Comparison of ENCODE assay signal across 8 mouse cellular contexts in the genomic region with DNA sequence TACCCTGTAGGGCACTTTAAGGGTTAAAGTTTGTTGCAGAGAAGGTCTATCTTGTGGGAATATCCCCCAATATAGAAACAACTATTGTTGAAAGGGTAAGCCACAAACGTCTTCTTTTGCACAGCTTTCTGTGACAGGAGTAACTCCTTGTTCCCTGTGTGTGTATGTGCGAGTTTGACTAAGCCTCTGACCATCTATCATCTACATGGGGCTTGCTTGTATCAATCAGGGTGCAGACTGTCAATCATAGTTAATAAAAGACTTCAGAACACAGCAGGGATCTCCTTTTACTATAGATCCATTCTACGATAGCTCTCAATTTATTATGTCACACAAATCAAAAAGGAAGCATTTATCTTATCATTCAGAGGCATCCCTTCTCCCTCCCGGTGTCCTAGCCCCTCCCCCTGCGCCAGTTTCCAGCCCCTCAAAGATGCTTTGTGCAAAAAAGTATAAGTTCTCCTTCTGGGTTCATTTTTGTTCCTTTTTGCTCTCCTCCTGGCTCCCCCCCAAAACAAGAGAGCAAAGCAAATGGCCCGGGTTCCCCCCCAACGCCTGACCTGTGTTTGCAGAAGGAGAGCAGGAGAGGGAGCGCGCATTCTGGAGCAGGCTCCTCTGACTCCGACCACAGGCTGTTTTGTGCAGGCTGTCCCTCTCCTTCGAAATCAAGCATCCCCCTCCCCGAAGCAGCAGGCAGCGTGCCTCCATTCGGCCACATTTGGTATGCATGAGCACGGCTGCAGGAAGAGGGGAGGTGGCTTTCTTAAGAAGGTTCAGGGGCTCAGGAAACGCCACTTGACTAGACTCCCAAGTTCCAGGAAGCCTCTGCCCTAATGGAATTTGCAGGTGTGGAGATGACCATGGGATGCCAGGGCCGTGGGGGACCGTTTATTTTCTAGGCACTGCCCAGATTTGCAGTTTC.
DNase-seq lines count a peak whose midpoint lies in the region; ATAC-seq lines count a peak whose summit lies in the region.

No protein-coding gene starts in this region.

- H3K4me2 ChIP-seq in forebrain, embryonic 11.5 days (ENCODE audit: low read depth, low read length, severe bottlenecking) = peak overlapping the region; percentile 70
- H3K4me2 ChIP-seq in hindbrain, embryonic 16.5 days (ENCODE audit: low read length) = peak overlapping the region; percentile 83
- peak overlapping the region; percentile 82 for H3K4me2 ChIP-seq in neural tube, embryonic 12.5 days (replicated peaks)

- no peaks in the 10 kb centered on the region for H3K9me3 ChIP-seq in forebrain, embryonic 11.5 days (ENCODE audit: control insufficient read depth, low read length)
- H3K9me3 ChIP-seq in hindbrain, embryonic 16.5 days (ENCODE audit: control insufficient read depth, low read length) = no peaks in the 10 kb centered on the region
- H3K9me3 ChIP-seq in neural tube, embryonic 12.5 days = no peaks in the 10 kb centered on the region

- peak overlapping the region; percentile 32 for H3K9ac ChIP-seq in forebrain, embryonic 11.5 days (ENCODE audit: low read length)
- H3K9ac ChIP-seq in hindbrain, embryonic 16.5 days (ENCODE audit: low read depth, low read length) = peak overlapping the region; percentile 68
- peak overlapping the region; percentile 44 for H3K9ac ChIP-seq in neural tube, embryonic 12.5 days

- H3K36me3 ChIP-seq in forebrain, embryonic 11.5 days (ENCODE audit: control insufficient read depth, insufficient read depth, low read length) = no peaks in the 10 kb centered on the region
- H3K36me3 ChIP-seq in hindbrain, embryonic 16.5 days (ENCODE audit: control insufficient read depth, insufficient read depth, low read length) = no peaks in the 10 kb centered on the region
- no peaks in the 10 kb centered on the region for H3K36me3 ChIP-seq in neural tube, embryonic 12.5 days

- H3K27ac ChIP-seq in forebrain, embryonic 11.5 days (ENCODE audit: low read depth, low read length) = no peak overlapping the region
- peak overlapping the region; percentile 82 for H3K27ac ChIP-seq in hindbrain, embryonic 16.5 days (ENCODE audit: low read depth, low read length)
- no peak overlapping the region for H3K27ac ChIP-seq in neural tube, embryonic 12.5 days

- peak; percentile 74 for ATAC-seq in forebrain, embryonic 11.5 days (replicated peaks; ENCODE audit: low FRiP score)
- peak; percentile 72 for ATAC-seq in hindbrain, embryonic 16.5 days
- ATAC-seq in neural tube, embryonic 12.5 days (ENCODE audit: low FRiP score, low read depth) = peak; percentile 82

- peak overlapping the region; percentile 31 for H3K4me3 ChIP-seq in forebrain, embryonic 11.5 days (ENCODE audit: low read depth, low read length)
- H3K4me3 ChIP-seq in hindbrain, embryonic 16.5 days (ENCODE audit: low read length) = peak overlapping the region; percentile 61
- peak overlapping the region; percentile 36 for H3K4me3 ChIP-seq in neural tube, embryonic 12.5 days

- H3K4me1 ChIP-seq in forebrain, embryonic 11.5 days (replicated peaks; ENCODE audit: control insufficient read depth, insufficient read depth, low read length) = peaks cover 2% of the 10 kb centered on the region; the same call in 1 of the 2 replicates
- H3K4me1 ChIP-seq in hindbrain, embryonic 16.5 days (ENCODE audit: control insufficient read depth, insufficient read depth, low read depth, low read length) = peaks cover 5% of the 10 kb centered on the region
- peaks cover 15% of the 10 kb centered on the region; the same call in 1 of the 2 replicates for H3K4me1 ChIP-seq in neural tube, embryonic 12.5 days

- no peaks in the 10 kb centered on the region for H3K27me3 ChIP-seq in forebrain, embryonic 11.5 days (ENCODE audit: control insufficient read depth, insufficient read depth, low read length)
- no peaks in the 10 kb centered on the region for H3K27me3 ChIP-seq in hindbrain, embryonic 16.5 days (replicated peaks; ENCODE audit: control insufficient read depth, insufficient read depth, low read length)
- H3K27me3 ChIP-seq in neural tube, embryonic 12.5 days (replicated peaks) = no peaks in the 10 kb centered on the region

- WGBS in forebrain, embryonic 11.5 days = 3% methylated on average over 18 of the region's 18 CpGs
- WGBS in hindbrain, embryonic 16.5 days = under 1% methylated on average over 18 of the region's 18 CpGs
- WGBS in neural tube, embryonic 12.5 days = 3% methylated on average over 18 of the region's 18 CpGs

- DNase-seq in kidney, postnatal 10 days = peak; percentile 21
- DNase-seq in kidney, postnatal 25 days = no peak
- peak; percentile 71 for DNase-seq in cerebellum, adult 11 months
- peak; percentile 73 for DNase-seq in forebrain, embryonic 11.5 days (ENCODE audit: low spot score)
- DNase-seq in spleen, postnatal 36 days (ENCODE audit: low spot score in 2 of 2) = no peak
- no peak for DNase-seq in urinary bladder, postnatal 36 days (ENCODE audit: low spot score in 2 of 2)

Comparison
In these comparisons a context has a peak if more than half of its experiments do, and no peak if none do; other contexts are left out.
1. DNase-seq: peak in kidney, postnatal 10 days (single experiment), cerebellum, adult 11 months (single experiment) and forebrain, embryonic 11.5 days (single experiment); none in kidney, postnatal 25 days (0 of 2), spleen, postnatal 36 days (0 of 2) and urinary bladder, postnatal 36 days (0 of 2).
2. Peak in every context shown above with its lines, with median percentiles within 50 percentile points of each other: ATAC-seq, H3K4me2 ChIP-seq, H3K4me3 ChIP-seq and H3K9ac ChIP-seq.